Mouse (Mus musculus) right cerebral cortex, postnatal 4 days (tissue): ENCODE results near the gene Nova1.
A peak's percentile ranks its signal among the peaks of the same experiment; 100 is the strongest.

Experiments used
- DNase-seq: peaks from one replicate; pipeline ENCODE4 v3.0.0-alpha.2; 2022

Gene Nova1

GRCm38 (mm10) chr12:46818856-46819347 is at the start of gene Nova1:
Gene Nova1 (minus strand): TSS chr12:46818929.
- peak; percentile 80 for DNase-seq

DNA sequence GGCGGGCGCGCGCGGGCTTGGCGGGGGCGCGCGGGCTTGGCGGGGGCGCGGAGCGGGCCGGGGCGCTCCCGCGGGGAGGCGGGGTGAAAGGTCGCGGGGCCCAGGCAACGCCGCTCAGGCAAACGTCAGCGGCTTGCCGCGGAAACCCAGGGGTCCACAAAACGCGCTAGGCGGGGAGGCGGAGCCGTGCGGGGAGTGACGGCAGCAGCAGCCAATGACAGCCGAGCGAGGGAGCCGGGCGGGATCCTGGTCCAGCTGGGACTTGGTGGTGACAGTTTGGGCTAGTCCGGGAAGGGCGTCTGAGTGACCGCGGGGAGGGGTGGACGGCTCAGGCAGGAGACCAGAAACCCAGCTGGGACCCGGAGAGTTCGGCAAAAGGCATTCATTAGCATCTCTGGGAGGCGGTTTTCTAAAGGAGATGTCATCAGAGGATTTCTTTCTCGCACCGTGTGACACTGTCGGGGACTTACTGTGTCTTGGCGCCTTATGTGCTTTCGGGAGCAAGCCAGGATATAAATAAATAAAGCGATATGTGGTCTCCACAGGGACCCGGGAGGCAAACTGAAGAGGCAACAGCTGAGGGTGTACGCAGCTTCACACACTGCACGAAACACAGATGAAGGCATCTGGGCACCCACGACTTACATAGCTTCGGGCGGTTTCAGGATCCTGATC is 756 bp upstream of the Nova1 start:
- DNase-seq = peak; percentile 94

GRCm38 (mm10) chr12:46818021-46818855 is 491 bp downstream of the Nova1 start:
- peak; percentile 60 for DNase-seq

DNA sequence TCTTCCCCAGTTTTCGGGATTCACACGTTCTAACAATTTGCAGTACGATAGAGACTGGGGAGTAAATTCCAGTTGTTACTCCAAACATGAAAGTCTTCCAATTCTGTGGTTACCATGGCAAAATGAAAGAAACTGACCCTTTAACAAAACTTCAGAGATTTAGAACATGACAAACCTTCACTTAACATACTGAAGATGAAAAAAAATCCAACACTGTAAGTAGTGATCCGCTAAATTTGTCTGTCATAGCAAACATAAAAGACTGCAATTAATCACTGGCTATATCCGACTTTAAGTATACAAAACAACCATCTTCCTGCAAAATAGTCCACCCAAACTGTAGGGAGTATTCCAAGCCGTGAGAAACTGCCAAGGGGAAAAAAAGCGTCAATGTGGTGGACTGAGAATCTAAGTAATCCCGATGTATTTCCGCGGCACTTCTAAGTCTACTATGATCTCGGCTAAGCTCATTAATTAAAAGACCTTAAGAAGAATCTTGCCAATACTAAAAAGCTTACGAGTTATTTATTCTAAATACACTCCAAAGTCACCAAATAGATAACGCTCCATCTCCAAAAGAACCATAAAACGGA is 1.4 kb downstream of the Nova1 start:
- DNase-seq = no peak

DNA sequence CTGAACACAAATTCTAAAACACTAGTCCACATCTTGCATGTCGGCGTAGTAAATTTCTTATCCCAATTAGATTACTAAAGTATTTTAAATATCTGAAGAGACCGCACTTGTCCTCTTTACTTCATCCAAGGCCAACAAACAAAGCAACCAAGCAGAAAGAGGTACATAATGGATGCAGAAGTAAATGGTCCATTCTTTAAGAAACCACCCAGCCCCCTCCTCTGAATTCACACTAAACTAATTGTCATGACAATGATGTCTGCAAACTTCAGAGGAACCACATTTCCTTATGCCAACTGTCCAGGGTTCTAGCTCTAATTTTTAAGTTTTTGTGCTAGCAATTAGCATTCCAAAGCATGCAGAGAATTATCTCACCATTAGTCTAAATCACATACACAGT is 2.4 kb downstream of the Nova1 start:
- DNase-seq = no peak

- no peak for DNase-seq
These were observed 3.0 kb downstream of the Nova1 start for GRCm38 (mm10) chr12:46815697-46816096.

GRCm38 (mm10) chr12:46814820-46815219 is 3.9 kb downstream of the Nova1 start:
- DNase-seq = no peak

- DNase-seq = no peak
These were observed 17.4 kb downstream of the Nova1 start for GRCm38 (mm10) chr12:46801311-46801710.

- no peak for DNase-seq
These were observed 36.1 kb downstream of the Nova1 start for GRCm38 (mm10) chr12:46782301-46783280.

GRCm38 (mm10) chr12:46781481-46781880 is 37.2 kb downstream of the Nova1 start:
- no peak for DNase-seq

DNA sequence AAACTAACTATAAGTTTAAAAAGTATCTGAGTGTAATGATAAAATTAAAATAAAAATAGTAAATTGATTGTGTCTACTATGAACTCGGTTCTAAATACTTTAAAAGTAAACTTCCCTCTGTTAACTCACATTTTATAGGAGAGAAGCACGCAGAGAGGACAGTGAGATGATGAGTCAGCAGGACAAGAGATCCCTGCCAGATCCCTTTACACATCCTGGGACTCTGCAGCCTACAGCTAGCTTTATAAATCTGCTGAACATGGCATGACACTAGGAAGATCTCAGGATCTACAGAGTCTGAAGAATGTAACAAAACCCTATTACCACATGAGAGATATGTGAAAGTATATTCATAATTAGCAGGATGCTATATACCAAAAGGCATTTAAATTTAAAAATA is 37.7 kb downstream of the Nova1 start:
- DNase-seq = no peak

GRCm38 (mm10) chr12:46759450-46759849 is 59.3 kb downstream of the Nova1 start:
- no peak for DNase-seq

- no peak for DNase-seq
These were observed 64.3 kb downstream of the Nova1 start for GRCm38 (mm10) chr12:46754325-46754848.

GRCm38 (mm10) chr12:46753096-46753495 is 65.6 kb downstream of the Nova1 start:
- DNase-seq = no peak

GRCm38 (mm10) chr12:46733261-46733660 is 85.5 kb downstream of the Nova1 start:
- no peak for DNase-seq

DNA sequence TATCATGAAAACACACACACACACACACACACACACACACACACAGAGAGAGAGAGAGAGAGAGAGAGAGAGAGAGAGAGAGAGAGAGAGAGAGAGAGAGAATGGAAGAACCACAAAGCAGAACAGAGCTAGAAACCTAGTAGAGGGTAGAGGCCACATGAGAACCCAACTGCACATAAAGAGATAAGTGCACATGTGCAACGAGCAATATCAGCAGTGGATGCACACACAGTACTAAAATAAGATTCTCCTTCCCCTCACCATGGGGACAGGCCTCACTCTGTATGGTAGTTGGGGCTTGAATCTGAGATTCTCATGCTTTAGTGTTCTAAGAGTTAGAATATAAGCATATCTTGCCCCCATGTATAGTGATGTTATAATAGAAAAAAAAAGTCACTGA is 86.8 kb downstream of the Nova1 start:
- no peak for DNase-seq

DNA sequence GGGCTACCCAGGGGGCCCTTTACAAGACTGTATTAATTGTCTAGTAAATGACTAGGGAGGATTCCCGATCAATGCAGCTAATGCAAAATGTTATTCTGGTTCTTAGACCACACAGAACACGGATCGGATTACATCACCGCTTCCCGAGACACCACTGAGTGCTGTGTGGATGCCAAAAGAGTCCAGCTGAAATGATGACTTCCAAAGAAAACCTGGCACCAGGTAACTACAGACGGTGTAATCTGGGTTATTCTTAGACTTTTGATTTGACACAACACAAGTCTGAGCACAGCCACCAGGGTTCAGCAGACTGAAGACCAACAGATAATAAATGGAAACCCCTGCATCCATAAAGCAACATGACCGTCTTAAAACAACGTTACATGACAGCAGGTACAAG is 96.8 kb downstream of the Nova1 start:
- DNase-seq = no peak

DNA sequence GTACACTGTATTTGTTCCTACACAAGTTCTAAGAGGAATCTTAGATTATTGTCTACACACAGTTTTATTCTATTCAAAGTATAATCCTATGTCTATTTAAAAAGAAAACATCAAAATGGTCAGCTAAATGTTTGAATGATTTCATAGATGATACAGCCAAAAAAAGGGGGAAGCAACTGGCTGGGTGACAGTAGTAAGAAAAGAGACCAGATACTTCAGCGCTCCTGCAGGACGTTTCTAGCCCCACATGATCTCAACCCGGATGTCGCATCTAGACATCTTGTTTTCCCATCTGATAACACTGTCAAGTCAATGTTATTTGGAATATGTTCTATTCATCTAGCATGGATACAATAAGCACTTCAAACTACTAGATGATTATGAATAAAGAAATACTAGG is 99.7 kb downstream of the Nova1 start:
- DNase-seq = no peak

DNA sequence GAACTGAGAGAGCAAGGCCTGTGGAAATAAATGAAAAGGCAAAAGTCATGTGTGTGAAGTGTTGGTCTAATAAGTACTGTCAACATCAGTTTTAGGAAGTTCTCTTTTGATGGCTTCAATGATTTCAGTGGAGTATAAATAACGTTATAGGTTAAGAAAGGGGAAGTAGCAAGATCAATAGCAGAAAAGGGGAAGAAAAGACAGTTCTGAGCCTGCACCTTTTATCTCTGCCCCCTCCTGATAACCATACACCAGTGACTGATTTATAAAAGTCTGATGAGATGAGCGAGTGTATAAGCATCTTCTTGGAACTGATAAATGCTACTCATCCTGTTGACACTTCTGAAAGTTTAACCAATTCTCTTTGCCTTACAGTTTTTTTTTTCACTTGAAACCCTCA is 108.6 kb downstream of the Nova1 start:
- DNase-seq = no peak

- DNase-seq = no peak
These were observed 109.3 kb downstream of the Nova1 start for GRCm38 (mm10) chr12:46709475-46709874.

GRCm38 (mm10) chr12:46700202-46700601 is 118.5 kb downstream of the Nova1 start:
- DNase-seq = no peak

DNA sequence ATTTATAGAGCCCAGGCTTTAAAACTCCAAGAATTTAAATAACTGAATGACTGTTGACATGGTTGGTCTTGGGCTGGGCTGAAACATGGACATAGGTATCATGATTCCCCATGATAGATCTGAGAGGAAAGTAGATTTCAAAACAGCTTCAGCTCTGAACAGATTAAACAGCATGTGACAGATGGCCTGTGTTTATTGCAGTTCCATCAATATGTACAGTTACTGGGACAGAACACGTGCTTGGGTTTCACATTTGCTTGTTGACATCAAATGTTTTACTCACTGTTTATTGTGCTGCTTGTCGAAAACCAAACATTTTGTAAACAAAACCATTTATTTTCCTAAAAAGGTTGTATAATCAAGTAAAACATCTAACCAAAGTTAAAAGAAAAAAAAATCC is 142.4 kb downstream of the Nova1 start:
- DNase-seq = no peak
